Mouse (Mus musculus): ENCODE measurements at regions not wholly inside any gene's neighbourhood (a gene's known extent, or its start where the extent isn't known, plus 50 kb on each side); places are given as distances from the start of the nearest gene placed in this dataset.

- no peak for ATAC-seq
- Histone ChIP-seq H3K27me3 (replicated peaks; ENCODE audit: insufficient read depth, low read length) (no peaks in the 10 kb centered on the region), H3K27ac (ENCODE audit: low read length) (no peak overlapping the region), H3K9me3 (ENCODE audit: low read length) (no peaks in the 10 kb centered on the region), H3K9ac (replicated peaks; ENCODE audit: low read depth) (no peak overlapping the region), H3K4me1 (ENCODE audit: insufficient read depth, low read depth, low read length) (no peaks in the 10 kb centered on the region), H3K36me3 (ENCODE audit: insufficient read depth, low read length) (no peaks in the 10 kb centered on the region), H3K4me2 (replicated peaks; ENCODE audit: low read depth, low read length) (no peak overlapping the region), H3K4me3 (ENCODE audit: low read depth, low read length) (no peak overlapping the region)
- TF ChIP-seq CTCF (IDR thresholded peaks at IDR 0.05) (no peak), EP300 (IDR thresholded peaks at IDR 0.05) (no peak)
- 52% methylated on average over 5 of the region's 5 CpGs for WGBS
- no peak for DNase-seq (ENCODE audit: low spot score)
Observed at GRCm38 (mm10) chr13:59939886-59940285, 116.9 kb upstream of the Tut7 start.

- Histone ChIP-seq H3K27me3 (replicated peaks; ENCODE audit: insufficient read depth, low read length) (no peaks in the 10 kb centered on the region), H3K4me1 (ENCODE audit: insufficient read depth, low read depth, low read length) (no peaks in the 10 kb centered on the region), H3K4me3 (ENCODE audit: low read depth, low read length) (no peak overlapping the region), H3K27ac (ENCODE audit: low read length) (no peak overlapping the region), H3K4me2 (replicated peaks; ENCODE audit: low read depth, low read length) (no peak overlapping the region), H3K9ac (replicated peaks; ENCODE audit: low read depth) (no peak overlapping the region), H3K36me3 (ENCODE audit: insufficient read depth, low read length) (no peaks in the 10 kb centered on the region), H3K9me3 (ENCODE audit: low read length) (no peaks in the 10 kb centered on the region)
- ATAC-seq, result no peak
- no peak for DNase-seq (ENCODE audit: low spot score)
- peak; percentile 43 for TF ChIP-seq CTCF (IDR thresholded peaks at IDR 0.05)
- TF ChIP-seq EP300 (IDR thresholded peaks at IDR 0.05), result no peak
- WGBS, result 54% methylated on average over 3 of the region's 3 CpGs
Observed at GRCm38 (mm10) chr13:59937147-59937546, 114.2 kb upstream of the Tut7 start.

- Histone ChIP-seq H3K27ac (ENCODE audit: low read length) (no peak overlapping the region), H3K36me3 (ENCODE audit: insufficient read depth, low read length) (no peaks in the 10 kb centered on the region), H3K27me3 (replicated peaks; ENCODE audit: insufficient read depth, low read length) (no peaks in the 10 kb centered on the region), H3K9me3 (ENCODE audit: low read length) (no peaks in the 10 kb centered on the region), H3K4me1 (ENCODE audit: insufficient read depth, low read depth, low read length) (no peaks in the 10 kb centered on the region), H3K9ac (replicated peaks; ENCODE audit: low read depth) (no peak overlapping the region), H3K4me2 (replicated peaks; ENCODE audit: low read depth, low read length) (no peak overlapping the region), H3K4me3 (ENCODE audit: low read depth, low read length) (no peak overlapping the region)
- DNase-seq (ENCODE audit: low spot score) (no peak), ATAC-seq (no peak)
- TF ChIP-seq CTCF (IDR thresholded peaks at IDR 0.05), result no peak
- TF ChIP-seq EP300 (IDR thresholded peaks at IDR 0.05), result no peak
- 25% methylated on average over 1 of the region's 1 CpGs for WGBS
Observed at GRCm38 (mm10) chr13:59934556-59934955, 111.6 kb upstream of the Tut7 start.

GRCm38 (mm10) chr13:59934093-59934492 is 111.1 kb upstream of the Tut7 start:
- no peak overlapping the region for H3K27ac ChIP-seq (ENCODE audit: low read length)
- 72% methylated on average over 1 of the region's 1 CpGs for WGBS

GRCm38 (mm10) chr13:59927379-59928111 is 104.6 kb upstream of the Tut7 start:
- TF ChIP-seq CTCF (IDR thresholded peaks at IDR 0.05) (no peak), EP300 (IDR thresholded peaks at IDR 0.05) (no peak)
- Histone ChIP-seq H3K27ac (ENCODE audit: low read length) (no peak overlapping the region), H3K4me3 (ENCODE audit: low read depth, low read length) (no peak overlapping the region), H3K36me3 (ENCODE audit: insufficient read depth, low read length) (no peaks in the 10 kb centered on the region), H3K9me3 (ENCODE audit: low read length) (no peaks in the 10 kb centered on the region), H3K4me1 (ENCODE audit: insufficient read depth, low read depth, low read length) (no peaks in the 10 kb centered on the region), H3K9ac (replicated peaks; ENCODE audit: low read depth) (no peak overlapping the region), H3K27me3 (replicated peaks; ENCODE audit: insufficient read depth, low read length) (no peaks in the 10 kb centered on the region), H3K4me2 (replicated peaks; ENCODE audit: low read depth, low read length) (no peak overlapping the region)
- ATAC-seq (no peak), DNase-seq (ENCODE audit: low spot score) (no peak)
- 61% methylated on average over 12 of the region's 12 CpGs for WGBS

More at GRCm38 (mm10) chr13:59934093-59934492, 111.1 kb upstream of the Tut7 start:
- DNase-seq (ENCODE audit: low spot score), result no peak
- no peaks in the 10 kb centered on the region for H3K4me1 ChIP-seq (ENCODE audit: insufficient read depth, low read depth, low read length)
- H3K36me3 ChIP-seq (ENCODE audit: insufficient read depth, low read length), result no peaks in the 10 kb centered on the region
- H3K9me3 ChIP-seq (ENCODE audit: low read length), result no peaks in the 10 kb centered on the region
- no peaks in the 10 kb centered on the region for H3K27me3 ChIP-seq (replicated peaks; ENCODE audit: insufficient read depth, low read length)
- no peak overlapping the region for H3K4me3 ChIP-seq (ENCODE audit: low read depth, low read length)
- ATAC-seq, result no peak
- no peak overlapping the region for H3K4me2 ChIP-seq (replicated peaks; ENCODE audit: low read depth, low read length)
- TF ChIP-seq CTCF (IDR thresholded peaks at IDR 0.05) (no peak), EP300 (IDR thresholded peaks at IDR 0.05) (no peak)
- H3K9ac ChIP-seq (replicated peaks; ENCODE audit: low read depth), result no peak overlapping the region

GRCm38 (mm10) chr13:59925845-59926481 is 103.0 kb upstream of the Tut7 start:
- ATAC-seq (peak; percentile 50), DNase-seq (ENCODE audit: low spot score) (peak; percentile 21)
- no peak overlapping the region for H3K9ac ChIP-seq (replicated peaks; ENCODE audit: low read depth)
- TF ChIP-seq CTCF (IDR thresholded peaks at IDR 0.05) (no peak), EP300 (IDR thresholded peaks at IDR 0.05) (no peak)
- no peaks in the 10 kb centered on the region for H3K4me1 ChIP-seq (ENCODE audit: insufficient read depth, low read depth, low read length)
- WGBS, result 63% methylated on average over 9 of the region's 9 CpGs
- no peaks in the 10 kb centered on the region for H3K36me3 ChIP-seq (ENCODE audit: insufficient read depth, low read length)
- H3K27ac ChIP-seq (ENCODE audit: low read length), result no peak overlapping the region
- no peak overlapping the region for H3K4me3 ChIP-seq (ENCODE audit: low read depth, low read length)
- H3K27me3 ChIP-seq (replicated peaks; ENCODE audit: insufficient read depth, low read length), result no peaks in the 10 kb centered on the region
- no peak overlapping the region for H3K4me2 ChIP-seq (replicated peaks; ENCODE audit: low read depth, low read length)
- no peaks in the 10 kb centered on the region for H3K9me3 ChIP-seq (ENCODE audit: low read length)
